Mouse (Mus musculus) spleen, postnatal 14 days (tissue): Measurements from ENCODE around the gene Ccdc171.
"Not testable (repeated sequence)": the region's sequence is repeated elsewhere in the genome, so short reads cannot be mapped to it uniquely, and the experiment has no call there.

Experiments
- DNase-seq, 2 experiments: peaks; one replicate each; pipeline ENCODE4 v3.0.0; 2021 to 2022; ENCODE audit warnings: low spot score in 2 of 2

Gene Ccdc171

DNA sequence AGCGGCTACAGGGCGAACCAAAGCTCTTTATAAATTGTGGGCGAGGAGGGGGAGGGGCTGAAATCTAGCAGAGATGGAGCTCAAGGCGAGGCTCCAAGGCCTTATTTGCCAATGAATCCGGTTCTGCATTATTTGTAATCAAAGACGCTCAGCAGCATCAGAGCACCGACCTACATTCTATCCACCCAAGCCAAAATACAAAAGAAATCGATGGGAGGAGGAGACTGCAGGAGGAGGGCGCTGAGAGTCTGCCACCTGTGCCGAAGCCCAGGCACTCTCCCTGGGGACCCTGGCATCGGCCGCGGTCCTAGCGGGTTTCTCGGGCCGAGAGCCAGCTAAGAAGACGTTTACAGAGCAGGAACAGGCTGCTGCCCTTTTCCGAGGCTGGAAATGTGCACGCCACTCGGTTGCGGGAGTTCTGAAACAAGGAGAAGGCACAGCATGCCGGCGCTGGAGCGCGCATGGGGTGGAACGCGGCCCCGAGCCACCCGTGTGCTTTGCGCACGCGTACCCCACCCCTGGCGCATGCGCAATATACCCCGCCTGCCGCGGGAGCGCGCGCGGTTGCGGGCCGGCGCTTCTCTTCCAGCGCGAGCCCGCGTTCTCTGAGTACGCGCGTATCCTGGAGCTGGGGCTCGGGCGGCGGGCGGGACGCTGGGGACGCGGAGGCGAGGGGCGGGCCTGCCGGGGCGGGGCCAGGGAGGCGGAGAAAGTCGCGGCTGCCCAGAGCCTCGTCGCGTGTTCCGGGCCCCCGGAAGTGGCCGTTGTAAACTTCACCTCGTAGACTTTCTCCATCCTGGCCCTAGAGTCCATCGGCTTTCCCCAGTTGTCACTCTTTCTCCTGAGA lies at the start of gene Ccdc171:
Gene Ccdc171, plus strand, starts transcription at position 703 of the 847 bp plus-strand sequence.
- DNase-seq: peak; percentile 90 to 93

DNA sequence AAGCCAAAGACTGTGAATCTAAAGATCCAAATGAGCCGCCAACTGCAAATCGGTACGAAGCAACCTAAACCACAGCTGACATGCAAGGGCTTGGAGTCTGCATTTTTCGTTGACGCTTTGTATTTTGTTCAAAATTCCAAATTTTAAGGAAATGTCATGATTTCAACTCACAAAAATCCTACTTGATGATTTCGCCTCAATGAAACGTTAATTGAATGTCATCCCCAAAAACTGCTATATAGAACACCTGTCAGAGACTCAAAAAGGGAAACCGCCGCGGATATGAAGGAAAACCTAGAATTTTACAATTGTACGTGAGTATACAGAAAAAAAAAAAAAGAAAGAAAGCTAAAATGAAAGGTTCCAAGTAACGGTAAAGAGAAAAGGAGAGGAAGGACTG lies 40.1 kb upstream of the Ccdc171 start:
- no peak for DNase-seq

DNA sequence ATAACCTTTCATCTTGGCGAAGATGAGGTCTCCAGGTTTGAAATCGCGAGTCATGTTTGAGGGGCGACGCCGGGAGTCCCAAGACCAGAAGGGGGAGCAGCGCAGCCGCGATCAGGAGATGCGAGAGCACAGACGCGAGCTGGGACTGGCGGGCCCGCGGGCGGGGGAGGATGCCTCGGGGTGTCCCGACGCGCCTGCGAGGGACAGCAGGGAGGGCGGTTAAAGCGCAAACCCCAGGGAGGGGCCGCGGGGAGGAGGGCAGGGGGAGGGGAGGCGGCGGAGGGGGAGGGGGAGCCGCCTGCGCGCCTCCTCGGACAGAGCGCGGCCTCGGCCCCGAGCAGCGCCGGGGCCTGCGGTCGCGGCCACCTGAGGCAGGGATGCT lies 39.6 kb upstream of the Ccdc171 start:
- DNase-seq: peak; percentile 76 to 82

DNA sequence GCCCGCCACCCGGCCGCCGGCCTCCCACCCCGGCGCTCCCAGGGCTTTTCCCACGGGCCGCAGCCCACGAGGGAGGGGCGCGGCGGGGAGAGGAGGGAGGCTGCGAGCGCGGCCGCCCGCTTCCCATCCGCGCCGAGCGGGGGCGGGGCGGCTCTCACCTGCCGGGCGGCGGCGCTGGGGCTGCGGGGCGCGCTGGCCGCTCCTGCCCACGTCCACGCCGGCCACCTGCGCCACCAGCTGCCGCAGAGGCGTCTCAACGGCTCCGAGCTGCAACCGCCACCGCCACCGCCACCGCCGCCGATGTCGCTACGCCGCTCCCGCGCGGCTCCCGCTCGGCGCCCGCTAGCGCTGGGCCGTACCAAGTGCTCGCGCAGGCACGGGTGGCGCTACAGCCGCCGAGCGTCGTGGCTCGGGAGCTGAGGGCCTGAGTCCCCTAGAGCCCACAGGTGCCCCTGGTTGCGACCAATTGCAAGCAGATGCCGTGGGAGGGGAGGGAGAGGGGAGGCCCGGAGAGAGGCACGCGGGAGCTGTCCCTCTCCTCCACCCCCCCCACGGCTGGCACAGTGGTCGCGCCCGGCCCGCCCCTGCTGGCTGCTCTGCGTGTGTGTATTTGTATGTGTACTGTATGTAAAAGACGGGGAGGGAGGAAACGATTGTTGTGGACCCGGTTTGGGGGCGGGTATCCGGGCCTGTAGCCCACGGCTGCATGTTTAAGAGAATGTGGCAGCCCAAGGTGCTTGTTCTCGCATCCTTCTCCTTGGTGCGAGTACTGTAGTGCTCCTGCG lies 39.0 kb upstream of the Ccdc171 start, which contains the start of gene Psip1:
Gene Psip1, minus strand, starts transcription at position 343 of the 785 bp plus-strand sequence.
- peak; percentile 83 to 88 for DNase-seq

DNA sequence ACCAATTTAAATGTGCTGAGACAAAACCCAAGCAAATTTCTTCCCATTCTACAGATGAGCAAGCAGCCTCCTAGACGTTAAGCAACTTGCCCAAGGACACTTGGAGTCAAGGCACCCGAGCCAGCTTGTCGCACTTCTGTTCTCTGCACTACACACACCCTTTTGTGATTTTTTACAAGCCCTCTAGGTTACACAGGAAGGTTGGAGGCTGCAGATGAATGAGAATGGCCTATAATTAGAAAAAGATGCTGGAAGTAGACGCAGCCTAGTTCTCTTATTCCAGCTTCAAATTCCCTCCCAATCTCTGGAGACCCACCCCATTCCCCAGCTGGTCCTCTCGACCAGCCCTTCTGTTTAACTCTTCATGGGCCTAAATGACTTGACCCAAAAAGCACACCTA lies 36.2 kb upstream of the Ccdc171 start:
- no peak for DNase-seq

DNA sequence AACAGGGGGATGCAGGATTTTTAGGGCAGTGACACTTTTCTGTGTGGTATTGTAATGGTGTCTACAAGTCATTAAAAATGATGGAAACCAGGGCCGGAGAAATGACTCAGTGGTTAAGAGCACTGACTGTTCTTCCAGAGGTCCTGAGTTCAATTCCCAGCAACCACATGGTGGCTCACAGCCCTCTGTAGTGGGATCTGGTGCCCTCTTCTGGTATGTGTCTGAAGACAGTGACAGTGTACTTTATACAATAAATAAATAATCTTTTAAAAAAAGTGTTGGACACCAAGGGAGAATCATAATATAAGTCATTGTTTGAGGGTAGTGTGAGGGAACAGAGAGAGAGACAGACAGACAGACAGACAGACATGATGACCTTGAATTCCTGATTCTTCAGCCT lies 32.2 kb upstream of the Ccdc171 start:
- DNase-seq: no peak

DNA sequence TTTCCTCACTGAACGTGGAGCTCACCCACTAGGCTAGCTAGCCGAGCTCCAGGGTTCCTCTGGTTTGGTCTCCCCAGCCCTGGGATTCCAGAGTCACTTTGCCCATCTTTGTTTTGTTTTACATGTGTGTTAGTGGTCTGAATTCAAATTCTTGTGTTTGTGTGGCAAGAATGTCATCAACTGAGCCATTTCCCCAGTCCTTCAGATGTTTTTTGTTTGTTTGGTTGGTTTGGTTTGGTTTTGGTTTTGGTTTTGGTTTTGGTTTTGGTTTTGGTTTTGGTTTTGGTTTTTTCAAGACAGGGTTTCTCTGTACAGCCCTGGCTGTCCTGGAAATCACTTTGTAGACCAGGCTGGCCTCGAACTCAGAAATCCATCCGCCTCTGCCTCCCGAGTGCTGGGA lies 28.3 kb upstream of the Ccdc171 start:
- not testable (repeated sequence) for DNase-seq

DNA sequence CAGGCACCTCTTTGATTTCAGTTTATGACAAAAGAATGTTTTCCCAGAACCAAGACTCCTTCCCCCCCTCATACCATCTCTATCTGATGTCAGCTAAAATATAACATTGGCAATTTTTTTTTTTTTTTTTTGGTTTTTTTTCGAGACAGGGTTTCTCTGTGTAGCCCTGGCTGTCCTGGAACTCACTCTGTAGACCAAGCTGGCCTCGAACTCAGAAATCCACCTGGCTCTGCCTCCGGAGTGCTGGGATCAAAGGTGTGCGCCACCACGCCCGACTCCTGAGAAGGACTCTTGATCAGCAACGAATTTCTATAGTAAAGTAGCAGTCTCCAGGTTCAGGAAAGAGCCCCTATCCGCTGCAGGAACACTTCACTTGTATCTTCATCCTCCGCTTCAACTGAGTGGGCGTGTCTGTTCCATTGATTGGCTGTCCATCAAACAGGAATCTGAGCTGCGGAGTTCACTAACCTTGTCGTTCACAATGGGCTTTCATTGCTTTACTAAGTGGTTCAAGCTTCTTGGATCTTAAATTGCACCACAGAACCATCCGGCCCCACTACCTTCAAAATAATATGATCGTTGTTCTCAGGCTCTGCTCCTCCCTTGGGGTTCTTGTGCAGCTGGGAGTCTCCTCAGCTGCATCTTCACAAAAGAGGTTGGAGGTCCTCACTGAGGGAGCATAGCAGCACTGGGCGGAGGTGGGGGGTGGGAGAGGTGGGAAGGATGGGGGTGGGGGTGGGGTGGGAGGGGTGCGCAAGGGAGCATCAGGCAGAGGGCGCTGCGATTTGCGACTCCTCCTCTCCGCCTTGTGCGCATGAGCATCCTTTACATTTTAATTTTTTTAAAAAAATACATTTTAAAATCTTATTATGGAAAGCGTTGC lies 24.9 kb upstream of the Ccdc171 start:
- DNase-seq: no peak

DNA sequence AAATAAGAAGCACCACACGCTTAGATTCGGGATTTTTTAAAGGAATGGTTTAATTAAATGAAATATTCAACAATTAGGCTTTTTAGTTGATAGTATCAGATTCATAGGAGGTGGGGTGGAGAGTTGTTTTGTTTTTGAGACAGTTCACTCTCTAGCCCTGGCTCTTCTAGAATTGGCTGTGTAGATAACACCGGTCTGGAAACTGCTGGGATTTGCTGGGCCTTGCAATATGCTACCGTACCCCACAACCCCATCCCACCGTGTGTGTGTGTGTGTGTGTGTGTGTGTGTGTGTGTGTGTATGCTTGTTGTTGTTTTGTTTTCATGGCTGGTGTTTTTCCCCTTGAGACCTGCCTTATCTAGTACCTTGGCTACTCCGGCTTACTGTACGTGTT lies 24.3 kb upstream of the Ccdc171 start:
- DNase-seq: no peak

DNA sequence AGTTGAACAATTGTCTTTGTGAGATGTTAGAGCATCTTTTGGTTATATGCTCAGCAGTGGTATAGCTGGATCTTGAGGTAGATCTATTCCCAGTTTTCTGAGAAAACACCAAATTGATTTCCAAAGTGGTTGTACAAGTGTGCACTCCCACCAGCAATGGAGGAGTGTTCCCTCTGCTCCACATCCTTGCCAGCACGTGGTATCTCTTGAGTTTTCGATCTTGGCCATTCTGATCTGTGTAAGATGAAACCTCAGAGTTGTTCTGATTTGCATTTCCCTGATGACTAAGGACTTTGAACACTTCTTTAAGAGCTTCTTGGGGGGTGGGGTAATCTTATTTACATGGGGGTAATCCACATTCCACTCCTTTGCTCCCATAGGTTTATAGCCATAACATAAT lies 15.7 kb upstream of the Ccdc171 start:
- no peak for DNase-seq

DNA sequence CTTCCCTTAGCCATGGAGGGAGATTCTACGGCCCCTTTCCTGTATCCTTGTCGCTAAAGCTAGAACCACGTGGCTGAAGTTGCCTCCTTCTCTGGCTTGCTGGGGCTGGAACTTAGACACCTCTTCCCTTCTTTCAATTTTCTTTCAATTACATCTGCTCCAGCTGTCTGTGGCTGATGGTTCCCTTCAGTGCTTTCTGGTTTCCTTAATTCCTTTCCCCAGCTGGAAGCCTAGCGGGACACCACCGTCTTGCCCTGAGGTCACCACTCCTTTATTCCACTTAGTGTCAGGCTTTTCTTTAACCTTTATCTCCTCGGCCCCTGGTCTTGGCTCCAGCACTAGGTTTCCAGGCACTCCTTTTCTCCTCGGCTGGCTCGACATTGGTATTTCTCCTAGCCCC lies 14.3 kb upstream of the Ccdc171 start:
- DNase-seq: no peak

DNA sequence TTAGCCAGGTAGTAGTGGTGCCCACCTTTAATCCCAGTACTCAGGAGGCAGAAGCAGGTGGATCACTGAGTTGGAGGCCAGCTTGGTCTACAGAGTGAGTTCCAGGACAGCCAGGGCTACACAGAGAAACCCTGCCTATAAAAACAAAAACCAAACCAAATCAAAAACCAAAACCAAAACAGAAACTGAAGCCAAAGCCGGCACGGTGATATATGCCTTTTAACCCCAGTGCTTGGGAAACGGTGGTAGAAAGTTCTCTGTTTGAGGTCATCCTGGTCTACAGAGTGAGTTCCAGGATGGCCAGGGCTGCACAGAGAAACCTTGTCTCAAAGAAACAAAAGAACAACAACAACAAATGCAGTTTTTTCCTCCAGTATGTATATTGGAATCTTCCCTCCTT lies 13.1 kb upstream of the Ccdc171 start:
- DNase-seq: no peak

DNA sequence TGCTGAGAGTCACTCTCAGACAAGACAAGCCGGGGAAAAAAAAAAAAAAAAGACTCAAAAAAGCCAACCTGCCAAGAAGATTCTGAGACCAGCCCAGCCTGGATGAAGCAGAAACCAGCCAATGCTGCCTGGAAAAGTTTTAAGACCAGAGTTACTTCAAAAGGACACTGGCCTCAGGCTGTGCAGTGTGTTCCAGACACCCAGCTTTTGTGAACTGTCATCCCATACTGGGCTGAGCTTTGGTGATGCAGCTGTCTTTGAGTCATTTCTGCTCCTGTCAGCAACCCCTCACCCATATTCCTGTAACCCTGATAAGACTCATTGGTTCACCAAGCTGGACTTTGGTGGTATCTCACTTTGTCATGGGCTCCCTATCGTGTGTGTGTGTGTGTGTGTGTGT lies 12.7 kb upstream of the Ccdc171 start:
- no peak for DNase-seq

DNA sequence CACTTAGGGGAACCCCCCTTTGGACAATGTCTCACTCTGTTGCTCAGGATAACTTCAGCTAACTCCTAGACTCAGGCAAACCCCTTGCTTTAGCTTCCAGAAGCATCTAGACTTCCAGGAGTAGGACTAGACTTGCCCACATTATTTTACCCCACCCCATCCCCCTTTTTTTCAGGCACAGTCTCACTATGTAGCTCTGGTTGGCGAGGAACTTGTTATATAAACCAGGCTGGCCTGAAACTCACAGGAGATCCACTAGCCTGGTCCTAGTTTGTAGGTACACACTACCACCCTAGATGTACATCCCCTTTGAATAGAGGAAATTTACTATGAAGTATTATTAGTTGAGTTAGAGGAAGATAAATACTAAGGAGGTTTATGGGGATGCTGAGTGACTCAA lies 11.2 kb upstream of the Ccdc171 start:
- no peak for DNase-seq

DNA sequence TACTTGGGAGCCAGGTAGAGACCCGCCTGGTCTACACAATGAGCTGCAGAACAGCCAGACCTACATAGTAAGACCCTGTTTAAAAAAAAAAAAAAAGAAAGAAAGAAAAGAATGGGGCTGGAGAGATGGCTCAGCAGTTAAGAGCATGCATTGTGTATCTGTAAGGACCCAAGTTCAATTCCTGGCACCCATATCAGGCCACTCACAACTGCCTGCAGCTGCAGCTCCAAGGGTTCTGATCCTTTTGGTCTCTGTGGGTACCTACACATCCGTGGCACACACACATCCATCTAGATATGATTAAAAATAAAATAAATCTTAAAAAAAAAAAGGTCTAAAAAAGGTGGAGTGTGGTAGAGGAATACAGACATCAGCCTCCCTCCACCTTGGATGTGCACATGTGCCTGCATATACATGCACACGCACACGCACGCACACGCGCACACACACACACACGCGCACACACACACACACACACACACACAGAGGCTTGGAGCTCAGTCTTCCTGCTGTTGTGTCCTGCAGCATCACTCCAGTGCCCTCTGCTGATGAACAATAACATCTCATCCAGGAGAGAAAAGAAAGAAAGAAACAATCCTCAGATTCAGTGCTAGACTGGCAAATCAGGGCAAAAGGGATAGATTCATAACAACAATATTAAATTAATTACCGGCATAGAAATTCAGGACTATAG lies 10.2 kb upstream of the Ccdc171 start:
- DNase-seq: no peak

DNA sequence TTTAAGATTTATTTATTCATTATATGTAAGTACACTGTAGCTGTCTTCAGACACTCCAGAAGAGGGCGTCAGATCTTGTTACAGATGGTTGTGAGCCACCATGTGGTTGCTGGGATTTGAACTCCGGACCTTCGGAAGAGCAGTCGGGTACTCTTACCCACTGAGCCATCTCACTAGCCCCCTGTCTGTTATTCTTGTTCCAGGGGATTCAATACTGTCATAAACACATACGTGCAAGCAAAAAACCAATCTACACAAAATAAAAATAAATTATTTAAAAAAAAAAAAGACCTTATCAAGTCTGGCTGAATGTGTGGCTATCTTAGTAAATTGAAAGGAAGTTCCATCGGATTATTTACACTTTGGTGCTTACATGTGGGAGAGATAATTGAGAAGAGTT lies 9.2 kb upstream of the Ccdc171 start:
- DNase-seq: not testable (repeated sequence)

DNA sequence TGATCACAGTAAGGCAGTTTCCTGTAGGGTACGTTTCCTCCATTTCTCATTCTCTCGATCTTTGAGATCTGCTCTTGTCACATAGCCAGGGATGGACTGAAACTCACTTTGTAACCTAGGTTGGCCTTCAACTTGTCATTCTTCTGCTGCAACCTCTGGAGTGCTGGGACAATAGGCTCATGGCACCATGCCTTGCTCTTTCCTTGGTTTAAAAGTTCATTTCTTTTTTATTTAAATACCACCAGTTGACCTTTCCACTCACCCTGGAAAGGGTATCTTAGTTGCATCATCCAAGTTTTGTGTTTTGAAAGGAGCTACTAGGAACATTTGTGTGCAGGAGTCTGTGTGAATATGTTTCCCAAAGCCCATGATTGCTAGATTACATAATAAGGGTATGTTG lies 6.2 kb upstream of the Ccdc171 start:
- no peak for DNase-seq

DNA sequence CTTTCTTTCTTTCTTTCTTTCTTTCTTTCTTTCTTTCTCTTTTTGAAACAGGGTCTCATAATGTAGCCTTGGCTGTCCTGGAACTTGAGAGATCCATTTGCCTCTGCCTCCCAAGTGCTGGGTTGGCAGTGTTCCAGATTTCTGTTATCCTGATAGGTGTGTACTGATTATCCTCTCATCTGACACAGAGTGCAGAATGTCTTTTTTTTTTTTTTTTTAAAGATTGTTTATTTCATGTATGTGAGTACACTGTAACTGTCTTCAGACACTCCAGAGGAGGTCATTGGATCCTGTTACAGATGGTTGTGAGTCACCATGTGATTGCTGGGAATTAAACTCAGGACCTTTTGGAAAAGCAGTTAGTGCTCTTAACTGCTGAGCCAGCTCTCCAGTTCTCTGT lies 5.5 kb upstream of the Ccdc171 start:
- no peak for DNase-seq

DNA sequence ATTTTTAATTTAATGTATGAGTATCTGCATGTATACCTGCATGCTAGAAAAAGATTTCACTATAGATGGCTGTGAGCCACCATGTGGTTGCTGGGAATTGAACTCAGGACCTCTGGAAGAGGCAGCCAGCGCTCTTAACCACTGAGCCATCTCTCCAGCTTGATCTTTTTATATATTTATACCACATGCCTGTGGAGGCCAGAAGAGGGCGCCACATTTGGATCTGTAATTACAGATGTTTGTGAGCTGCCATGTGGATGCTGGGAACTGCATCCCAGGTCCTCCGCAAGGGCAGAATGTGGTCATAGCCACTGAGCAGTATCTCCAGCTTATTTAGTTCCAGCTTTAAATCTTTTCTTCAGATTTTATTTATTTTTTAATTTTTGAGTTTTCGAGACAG lies 5.0 kb upstream of the Ccdc171 start:
- DNase-seq: no peak

DNA sequence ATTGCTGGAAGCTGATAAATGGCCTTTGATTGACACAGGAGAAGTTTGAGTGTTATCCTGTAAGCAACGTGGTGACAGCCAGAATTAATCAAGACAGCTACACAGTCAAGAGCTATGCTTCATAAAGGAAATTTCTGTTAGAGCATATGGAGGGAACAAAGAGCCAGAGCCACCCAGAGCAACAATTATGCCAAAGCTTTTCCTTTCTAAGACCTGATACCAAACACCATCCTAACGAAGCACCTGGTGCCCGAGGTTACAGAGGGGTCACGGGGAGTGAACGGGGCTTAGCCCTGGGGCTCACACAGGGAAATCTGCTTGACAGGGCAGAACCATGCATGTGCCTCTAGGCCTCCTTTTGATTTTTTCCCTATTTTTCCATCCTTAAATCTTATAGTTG lies 3.3 kb upstream of the Ccdc171 start:
- no peak for DNase-seq

DNA sequence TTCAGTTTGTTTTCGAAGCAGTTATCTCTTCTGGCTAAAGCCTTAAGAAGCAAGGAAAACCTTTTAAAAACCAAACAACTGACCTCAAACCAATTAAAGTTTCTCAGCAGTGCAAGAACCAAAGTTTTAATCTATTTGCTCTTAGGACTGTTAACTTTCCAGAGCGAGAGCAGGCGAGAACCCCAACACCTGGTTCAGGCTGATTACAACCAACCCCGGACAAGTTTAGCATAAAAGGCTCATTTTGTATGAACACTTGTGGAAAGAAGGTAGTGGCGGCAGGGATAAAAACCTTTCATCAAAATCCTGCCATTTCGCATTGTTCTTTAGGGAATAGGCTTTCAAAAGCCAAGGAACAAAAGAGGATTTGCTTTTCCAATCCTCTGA lies 896 bp upstream of the Ccdc171 start:
- DNase-seq: no peak

DNA sequence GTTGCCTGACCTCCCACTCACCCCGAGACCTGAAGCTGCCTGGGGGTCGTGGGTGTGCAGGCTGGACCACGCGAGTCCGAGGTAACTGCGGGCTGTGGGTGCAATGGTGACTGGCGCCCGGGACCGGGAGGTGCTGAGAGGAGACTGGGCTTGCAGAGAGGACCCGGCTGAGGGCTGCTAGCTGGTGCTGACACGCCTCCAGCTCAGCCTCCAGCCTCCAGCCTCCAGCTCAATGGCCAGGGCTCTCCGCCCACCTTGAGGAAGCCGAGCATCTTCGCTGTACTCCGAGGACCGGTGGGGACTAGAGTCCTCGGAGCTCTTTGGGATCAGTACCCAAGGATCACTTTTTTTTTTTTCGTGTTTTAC lies 328 bp downstream of the Ccdc171 start:
- no peak for DNase-seq
